Mouse (Mus musculus) inflammation-experienced regulatory T-cells (primary cell): Measurements from ENCODE around the gene Dcps. TPM values are rescaled to one million over a fixed set of nuclear protein-coding genes. Genes with fewer than 3 reads are reported as not detected.

Source experiments
- polyA plus RNA-seq, 2 experiments: library from polyadenylated mRNA; unstranded; fragments of 100-300 nt; shearing (Covaris generic); gene quantifications; one replicate each; pipeline ENCODE4 v1.2.1; 2017

Dcps gene
- polyA plus RNA-seq = 10 to 100 TPM; 69.7 to 82.1 TPM

DNA sequence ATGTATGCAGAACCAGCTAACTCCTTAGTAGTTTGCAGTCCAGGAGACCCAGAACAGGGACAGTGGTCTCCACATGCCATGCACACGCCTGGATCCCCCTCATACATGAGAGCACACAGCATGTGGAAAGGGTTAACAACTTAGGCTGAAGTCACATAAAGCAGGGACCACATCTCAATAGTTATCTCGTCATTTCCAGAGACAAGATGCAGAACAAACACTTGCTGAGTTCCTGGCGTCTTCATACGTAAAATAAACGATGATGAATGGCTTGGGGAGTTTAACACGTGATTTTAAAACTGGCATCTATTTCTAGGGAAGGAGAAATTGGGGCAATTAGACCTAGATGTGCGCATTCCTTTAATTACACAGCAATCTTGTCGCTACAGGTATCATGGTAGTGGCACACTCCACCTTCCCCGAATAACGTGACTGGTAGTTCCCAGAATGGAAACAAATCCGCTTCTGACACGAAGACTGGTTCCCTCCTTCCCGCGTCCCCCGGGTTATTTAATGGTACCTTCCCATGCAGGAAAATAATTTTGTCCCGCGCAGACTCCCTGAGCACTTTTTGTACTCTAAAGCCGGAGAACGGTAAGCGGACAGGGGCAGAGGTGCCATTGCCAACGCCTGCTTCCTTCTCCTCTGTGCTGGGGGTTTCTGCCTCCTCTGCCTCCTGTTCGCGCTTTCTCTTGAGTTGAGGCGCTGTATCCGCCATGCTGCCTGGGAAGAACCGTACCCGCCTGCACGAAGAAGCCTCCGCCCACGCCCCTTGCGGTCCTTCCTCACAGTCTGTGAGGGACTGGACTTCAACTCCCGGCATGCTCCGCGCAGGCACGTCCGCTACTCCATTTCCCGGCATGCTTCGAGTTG, at the start of gene Dcps:
Gene Dcps, minus strand, starts transcription at position 811 of the 873 bp plus-strand sequence.

DNA sequence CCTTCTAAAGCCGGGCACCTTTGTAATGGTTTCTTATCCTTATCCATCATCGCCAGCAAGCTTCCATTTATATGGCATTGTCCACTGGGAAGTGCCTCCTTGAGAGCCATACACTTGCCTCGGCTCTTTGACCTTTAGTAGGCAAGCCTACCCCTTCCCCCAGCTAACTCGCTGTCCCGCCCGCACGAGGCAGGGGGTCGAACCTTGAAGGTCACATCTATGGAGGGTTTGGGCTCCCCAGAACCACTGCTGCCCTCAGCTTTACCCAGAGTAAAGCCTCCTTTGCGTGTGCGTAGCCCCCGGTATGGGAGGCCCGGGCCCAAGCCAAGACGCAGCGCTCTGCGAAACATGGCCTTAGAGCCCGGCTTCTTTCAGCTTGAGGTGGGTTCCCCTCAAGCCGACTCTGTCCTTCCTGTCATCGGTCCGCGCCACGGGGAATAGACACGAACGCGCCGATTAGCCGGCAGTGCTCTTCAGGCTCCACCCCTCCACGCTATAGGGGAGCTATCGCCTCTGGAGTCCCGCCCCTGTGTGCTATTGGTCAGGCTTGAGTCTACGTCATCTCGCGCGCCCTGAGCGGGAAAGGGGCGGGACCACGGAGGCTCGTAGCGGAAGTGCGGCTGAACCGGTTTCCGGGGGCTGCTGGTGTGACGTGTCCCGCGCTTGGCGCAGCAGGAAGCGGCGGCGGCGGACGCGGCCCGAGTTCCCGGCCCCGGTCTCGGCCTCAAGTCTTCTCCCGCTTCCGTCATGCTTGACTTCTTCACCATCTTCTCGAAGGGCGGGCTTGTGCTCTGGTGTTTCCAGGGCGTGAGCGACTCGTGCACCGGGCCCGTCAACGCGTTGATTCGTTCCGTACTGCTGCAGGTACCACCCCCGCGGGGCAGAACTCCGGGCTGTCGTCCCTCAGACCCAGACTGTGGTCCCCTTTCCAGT, 34.9 kb upstream of the Dcps start, which contains the start of gene Foxred1:
Gene Foxred1, minus strand, starts transcription at position 514 of the 933 bp plus-strand sequence.

DNA sequence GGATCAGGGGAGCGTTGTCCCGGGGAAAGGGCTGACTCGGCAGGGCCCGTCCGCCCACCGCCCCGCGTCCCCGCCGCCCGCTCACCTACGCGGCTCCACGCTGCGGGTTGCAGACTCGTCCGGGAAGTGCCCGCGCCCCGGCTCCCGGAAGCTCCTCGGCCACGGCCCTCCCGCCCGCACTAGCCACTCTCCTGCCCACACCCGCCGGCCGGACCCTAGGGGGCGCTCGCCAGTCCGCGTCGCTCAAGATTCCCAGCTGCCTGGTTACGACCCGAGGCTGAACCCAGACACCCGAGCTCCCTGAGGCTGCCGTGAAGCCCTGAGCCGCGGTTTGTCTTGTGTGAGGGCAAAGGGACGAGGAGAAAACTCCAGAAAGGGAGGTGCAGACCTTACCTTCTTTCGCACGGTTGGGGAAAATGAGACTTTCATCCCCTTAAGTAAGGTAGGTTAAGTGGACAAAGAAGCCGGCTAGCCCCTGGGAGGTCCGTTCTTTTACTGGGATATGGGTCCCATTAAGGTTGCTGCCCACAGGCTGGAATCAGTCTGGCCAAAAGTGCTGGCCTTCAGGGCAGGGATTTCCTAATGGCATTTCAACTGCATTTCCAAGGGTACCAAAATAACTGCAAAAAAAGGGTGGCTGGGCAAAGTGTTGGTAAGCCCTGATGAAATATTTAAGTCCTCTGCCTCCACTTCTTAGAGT, 24.1 kb upstream of the Dcps start, which contains the start of the genes Srpr and Tirap:
Gene Srpr, plus strand, starts transcription at position 404 of the 700 bp plus-strand sequence.
Gene Tirap, minus strand, starts transcription at position 520 of the 700 bp plus-strand sequence.

DNA sequence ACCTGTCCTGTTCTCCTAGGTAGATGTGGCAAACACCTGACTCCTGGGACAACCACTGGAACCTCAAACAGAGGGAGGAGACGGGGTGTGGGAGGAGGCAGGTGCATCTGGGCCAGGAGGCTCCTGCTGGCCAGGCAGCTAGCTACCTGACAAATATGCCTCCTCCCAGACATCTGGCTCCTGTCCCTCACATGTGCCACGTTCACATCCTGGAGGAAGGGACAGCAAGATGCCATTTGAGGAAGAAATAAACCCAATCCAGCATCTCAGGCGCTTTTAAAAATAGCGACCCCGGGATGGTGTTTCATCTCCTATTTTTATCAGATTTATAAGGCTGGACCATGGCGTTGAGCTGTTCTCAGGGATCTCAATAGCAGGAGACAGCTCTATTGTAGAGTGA, 56.7 kb downstream of the Dcps start, which contains the start of gene St3gal4:
Gene St3gal4, minus strand, starts transcription at position 101 of the 400 bp plus-strand sequence.

Other genes with a start within 250 kb of the Dcps start
- gene St3gal4, start 56.8 kb downstream of the Dcps start, polyA plus RNA-seq = 10 to 100 TPM; 30.5 to 41.4 TPM
- gene Srpr, start 24.1 kb upstream of the Dcps start, polyA plus RNA-seq = 100 to 1,000 TPM; 122 to 140 TPM
- 1 to 10 TPM; 5.5 to 7.7 TPM for gene Tirap, start 24.2 kb upstream of the Dcps start, polyA plus RNA-seq
- 10 to 100 TPM; 43.9 to 44.5 TPM for gene Foxred1, start 35.0 kb upstream of the Dcps start, polyA plus RNA-seq
- 10 to 100 TPM; 53.7 to 62.1 TPM for gene Fam118b, start 91.7 kb upstream of the Dcps start, polyA plus RNA-seq
- 10 to 100 TPM; 44.4 to 49.8 TPM for gene Rpusd4, start 91.8 kb upstream of the Dcps start, polyA plus RNA-seq
- gene Cdon, start 245.1 kb upstream of the Dcps start, polyA plus RNA-seq = 1 to 10 TPM; 4.0 to 8.0 TPM